Mouse (Mus musculus): ENCODE measurements around the gene Ermard.
"Not testable (repeated sequence)": the region's sequence is repeated elsewhere in the genome, so short reads cannot be mapped to it uniquely, and the experiment has no call there.

Gene Ermard

DNA sequence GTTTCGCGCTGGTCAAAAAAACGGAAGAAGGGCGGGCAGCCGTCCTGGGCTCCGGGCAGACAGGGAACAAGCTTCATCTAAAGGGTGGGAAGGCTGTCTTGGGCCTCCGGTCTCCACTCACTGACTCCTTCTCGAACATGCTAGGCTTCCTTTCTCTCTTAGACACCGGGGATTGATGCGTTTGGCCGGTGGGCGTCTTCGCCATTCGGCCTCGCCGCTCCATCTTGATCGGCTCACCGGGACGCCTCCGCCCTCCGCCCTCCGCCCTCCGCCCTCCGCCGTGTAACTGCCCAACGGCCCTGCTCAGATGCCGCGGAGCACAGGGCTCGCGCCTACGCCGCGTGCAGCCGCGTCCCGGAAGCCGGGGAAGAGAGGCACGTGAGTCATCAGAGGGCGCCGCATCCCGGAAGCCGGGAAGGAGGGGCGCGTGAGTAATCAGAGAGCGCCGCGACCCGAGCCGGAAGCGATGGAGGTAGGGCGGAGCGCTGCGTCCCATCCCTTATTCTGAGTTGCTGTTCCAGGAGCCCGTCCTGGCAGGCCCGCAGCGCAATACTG is at the start of gene Ermard, which contains the start of the genes Tcte3 and Gm3448:
Gene Ermard (plus strand): TSS at position 34 of the 555 bp plus-strand sequence.
Gene Tcte3 (minus strand): TSS at position 314 of the 555 bp plus-strand sequence.
Gene Gm3448 (minus strand): TSS at position 363 of the 555 bp plus-strand sequence.
- ATAC-seq (ENCODE audit: low TSS enrichment): peak; percentile 96

- peak; percentile 69 for ATAC-seq (ENCODE audit: low TSS enrichment)
These were observed 48.4 kb upstream of the Ermard start for GRCm38 (mm10) chr17:14992522-14993138.

- peak; percentile 47 for ATAC-seq (ENCODE audit: low TSS enrichment)
These were observed 47.7 kb upstream of the Ermard start for GRCm38 (mm10) chr17:14993139-14993832.

- ATAC-seq (ENCODE audit: low TSS enrichment): not testable (repeated sequence)
These were observed 46.9 kb upstream of the Ermard start for GRCm38 (mm10) chr17:14994140-14994539.

GRCm38 (mm10) chr17:15000047-15000446 is 41.0 kb upstream of the Ermard start:
- not testable (repeated sequence) for ATAC-seq (ENCODE audit: low TSS enrichment)

GRCm38 (mm10) chr17:15009088-15009487 is 31.9 kb upstream of the Ermard start:
- ATAC-seq (ENCODE audit: low TSS enrichment): not testable (repeated sequence)

- peak; percentile 94 for ATAC-seq (ENCODE audit: low TSS enrichment)
These were observed 31.1 kb upstream of the Ermard start, which contains the start of gene Gm3435 for GRCm38 (mm10) chr17:15009706-15010413. Gene Gm3435 (plus strand): TSS chr17:15010176.

DNA sequence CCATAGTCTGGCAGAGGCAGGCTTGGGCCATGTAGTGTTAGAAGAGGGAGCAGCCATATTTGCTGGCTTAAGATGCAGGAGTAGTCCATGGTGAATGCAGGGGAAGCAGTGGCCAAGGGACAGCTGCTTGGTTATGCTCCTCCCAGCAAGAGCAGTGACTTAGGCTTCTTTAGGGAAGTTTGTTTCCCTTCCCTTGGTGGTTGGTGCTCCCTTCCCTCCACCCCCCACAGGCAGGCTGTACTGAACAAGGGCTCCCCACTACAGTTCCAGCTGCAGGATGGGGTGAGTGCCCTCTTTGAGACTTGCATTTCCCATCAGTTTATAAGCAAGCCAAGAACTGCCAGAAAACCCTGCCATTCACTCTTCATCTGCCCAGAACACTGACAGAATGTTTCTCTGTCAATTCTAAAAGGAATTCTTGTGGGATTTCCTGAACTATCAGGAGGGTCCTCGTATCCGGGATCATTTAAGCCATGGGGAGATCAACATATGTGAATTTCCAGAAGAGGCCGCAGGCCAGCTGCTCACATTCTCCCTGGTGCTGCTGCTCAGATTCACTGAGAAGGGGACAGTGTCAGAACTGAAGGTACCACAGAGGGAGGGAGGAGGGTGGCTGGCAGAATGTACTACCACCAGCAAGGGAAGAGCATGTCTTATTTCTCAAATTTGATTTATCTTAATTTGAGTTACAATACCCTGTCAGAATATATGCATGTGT is 19.3 kb upstream of the Ermard start:
- ATAC-seq (ENCODE audit: low TSS enrichment): peak; percentile 35; the same call in 1 of the 2 replicates

- ATAC-seq (ENCODE audit: low TSS enrichment): peak; percentile 71
These were observed 17.0 kb upstream of the Ermard start for GRCm38 (mm10) chr17:15023878-15024492.

GRCm38 (mm10) chr17:15024502-15025193 is 16.4 kb upstream of the Ermard start:
- peak; percentile 31 for ATAC-seq (ENCODE audit: low TSS enrichment)

DNA sequence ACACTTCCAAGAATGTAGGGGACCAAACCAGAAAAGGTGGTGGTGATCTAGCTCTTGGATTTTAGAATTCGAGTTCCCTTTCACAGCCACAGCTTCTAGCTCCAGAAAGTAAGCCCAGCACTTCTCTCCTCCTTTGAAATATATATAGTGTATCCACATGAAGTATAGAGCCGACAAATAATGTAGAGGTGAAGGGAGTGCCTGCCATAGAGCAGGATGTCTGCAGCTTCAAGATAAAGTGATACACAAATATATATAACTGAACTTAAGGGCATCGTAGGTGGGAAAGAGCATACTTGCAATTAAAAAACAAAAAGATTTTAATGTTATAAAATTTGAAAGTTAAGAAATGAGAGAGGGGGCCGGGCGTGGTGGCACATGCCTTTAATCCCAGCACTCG is 15.5 kb upstream of the Ermard start:
- not testable (repeated sequence) for ATAC-seq (ENCODE audit: low TSS enrichment)

DNA sequence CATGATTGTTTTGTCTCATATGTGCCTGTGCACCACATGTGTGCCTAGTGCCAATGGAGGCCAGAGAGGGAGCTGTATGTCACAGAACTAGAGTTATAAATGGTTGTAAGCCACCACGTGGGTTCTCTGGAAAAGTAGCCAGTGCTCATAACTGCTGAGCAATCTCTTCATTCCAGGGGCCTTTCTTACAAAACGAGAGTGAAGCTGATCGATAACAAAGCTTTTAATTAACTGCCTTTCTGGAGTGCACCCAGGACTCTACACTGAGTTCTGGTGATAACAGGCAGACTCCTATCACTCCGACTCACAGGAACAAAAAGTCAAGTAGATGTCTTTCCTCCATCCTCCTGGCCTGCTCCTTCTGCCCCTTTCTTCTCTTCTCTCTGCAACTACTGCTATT is 9.6 kb upstream of the Ermard start:
- not testable (repeated sequence) for ATAC-seq (ENCODE audit: low TSS enrichment)

GRCm38 (mm10) chr17:15040455-15040854 is 553 bp upstream of the Ermard start:
- ATAC-seq (ENCODE audit: low TSS enrichment): not testable (repeated sequence)

DNA sequence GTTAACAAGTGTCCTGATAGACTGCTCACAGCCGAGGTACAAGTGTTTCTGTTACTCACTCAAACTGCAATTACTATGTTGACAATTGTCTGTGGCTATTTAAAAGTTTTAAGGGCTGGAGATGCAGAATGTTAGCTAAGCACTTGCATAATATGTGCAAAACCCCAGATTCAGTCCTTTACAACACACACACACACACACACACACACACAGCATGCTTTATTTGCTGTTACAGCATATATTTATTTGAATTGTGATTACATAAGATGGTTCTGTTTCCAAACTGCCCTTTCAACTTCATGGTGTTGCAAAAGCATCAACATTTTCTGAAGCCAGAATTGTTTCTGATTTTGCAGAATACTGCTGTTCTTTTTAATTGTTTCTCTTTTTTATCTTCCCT is 9.3 kb downstream of the Ermard start:
- not testable (repeated sequence) for ATAC-seq (ENCODE audit: low TSS enrichment)

DNA sequence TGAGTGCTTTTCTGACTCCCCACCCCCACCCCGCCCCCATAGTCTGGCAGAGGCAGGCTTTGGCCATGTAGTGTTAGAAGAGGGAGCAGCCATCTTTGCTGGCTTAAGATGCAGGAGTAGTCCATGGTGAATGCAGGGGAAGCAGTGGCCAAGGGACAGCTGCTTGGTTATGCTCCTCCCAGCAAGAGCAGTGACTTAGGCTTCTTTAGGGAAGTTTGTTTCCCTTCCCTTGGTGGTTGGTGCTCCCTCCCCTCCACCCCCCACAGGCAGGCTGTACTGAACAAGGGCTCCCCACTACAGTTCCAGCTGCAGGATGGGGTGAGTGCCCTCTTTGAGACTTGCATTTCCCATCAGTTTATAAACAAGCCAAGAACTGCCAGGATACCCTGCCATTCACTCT is 11.8 kb downstream of the Ermard start:
- peak; percentile 35; the same call in 1 of the 2 replicates for ATAC-seq (ENCODE audit: low TSS enrichment)

- peak; percentile 55 for ATAC-seq (ENCODE audit: low TSS enrichment)
These were observed 12.3 kb downstream of the Ermard start for GRCm38 (mm10) chr17:15053183-15053828.

- not testable (repeated sequence) for ATAC-seq (ENCODE audit: low TSS enrichment)
These were observed 12.8 kb downstream of the Ermard start for GRCm38 (mm10) chr17:15053829-15054200.

- peak; percentile 67 for ATAC-seq (ENCODE audit: low TSS enrichment)
These were observed 14.9 kb downstream of the Ermard start for GRCm38 (mm10) chr17:15055925-15056324.

- no peak for ATAC-seq (ENCODE audit: low TSS enrichment)
These were observed 17.2 kb downstream of the Ermard start for GRCm38 (mm10) chr17:15058161-15058591.

- ATAC-seq (ENCODE audit: low TSS enrichment): no peak
These were observed 18.6 kb downstream of the Ermard start for GRCm38 (mm10) chr17:15059646-15060045.

Data from frontal cortex, adult (tissue).